Mouse (Mus musculus): ENCODE measurements around the gene Slc7a11. TPM values are rescaled to one million over a fixed set of nuclear protein-coding genes. Genes with fewer than 3 reads are reported as not detected.

Slc7a11 gene
- polyA plus RNA-seq, 1 experiment: 3.0 TPM

DNA sequence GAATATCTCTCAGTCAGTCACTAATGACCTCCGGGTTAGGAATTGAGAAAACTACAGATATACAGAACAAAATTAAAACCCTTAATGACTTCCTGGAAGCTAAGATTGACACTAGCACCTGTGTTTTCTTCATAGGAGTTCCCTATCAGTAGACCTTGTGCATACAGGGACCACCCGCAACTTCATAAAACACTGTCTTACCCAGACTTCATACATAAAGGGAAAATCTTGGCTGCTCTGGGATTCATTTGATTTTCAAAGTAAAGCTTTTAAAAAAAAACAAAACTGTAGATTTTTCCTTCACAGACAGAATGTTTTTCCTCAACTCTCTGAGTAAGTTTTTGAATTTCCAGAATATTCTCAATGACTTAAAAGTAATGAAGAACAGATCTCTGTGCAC lies 477.8 kb downstream of the Slc7a11 start:
- TF ChIP-seq CTCF (IDR thresholded peaks at IDR 0.05; ENCODE audit: control insufficient read depth, insufficient read depth, insufficient replicate concordance, low read depth, low read length) (no peak), POLR2A (IDR thresholded peaks at IDR 0.05; ENCODE audit: control insufficient read depth, low read depth, low read length) (no peak)
- Histone ChIP-seq H3K36me3 (ENCODE audit: control insufficient read depth, insufficient read depth, low read length) (no peaks in the 10 kb centered on the region), H3K27ac (ENCODE audit: control insufficient read depth, insufficient read depth, low read depth, low read length) (no peak overlapping the region), H3K4me3 (ENCODE audit: control insufficient read depth, low read depth, low read length) (no peak overlapping the region), H3K27me3 (ENCODE audit: control insufficient read depth, insufficient read depth, low read length) (no peaks in the 10 kb centered on the region), H3K4me1 (ENCODE audit: control insufficient read depth, insufficient read depth, low read length) (no peaks in the 10 kb centered on the region)

- no peak overlapping the region for H3K4me3 ChIP-seq (ENCODE audit: control insufficient read depth, low read depth, low read length)
- H3K27ac ChIP-seq (ENCODE audit: control insufficient read depth, insufficient read depth, low read depth, low read length): no peak overlapping the region
- no peaks in the 10 kb centered on the region for H3K4me1 ChIP-seq (ENCODE audit: control insufficient read depth, insufficient read depth, low read length)
- no peaks in the 10 kb centered on the region for H3K36me3 ChIP-seq (ENCODE audit: control insufficient read depth, insufficient read depth, low read length)
- H3K27me3 ChIP-seq (ENCODE audit: control insufficient read depth, insufficient read depth, low read length): no peaks in the 10 kb centered on the region
- no peak for TF ChIP-seq CTCF (IDR thresholded peaks at IDR 0.05; ENCODE audit: control insufficient read depth, insufficient read depth, insufficient replicate concordance, low read depth, low read length)
- no peak for TF ChIP-seq POLR2A (IDR thresholded peaks at IDR 0.05; ENCODE audit: control insufficient read depth, low read depth, low read length)
These were observed 482.8 kb downstream of the Slc7a11 start for GRCm38 (mm10) chr3:49960581-49960980.

- no peak overlapping the region for H3K4me3 ChIP-seq (ENCODE audit: control insufficient read depth, low read depth, low read length)
- H3K27me3 ChIP-seq (ENCODE audit: control insufficient read depth, insufficient read depth, low read length): no peaks in the 10 kb centered on the region
- no peaks in the 10 kb centered on the region for H3K4me1 ChIP-seq (ENCODE audit: control insufficient read depth, insufficient read depth, low read length)
- no peaks in the 10 kb centered on the region for H3K36me3 ChIP-seq (ENCODE audit: control insufficient read depth, insufficient read depth, low read length)
- H3K27ac ChIP-seq (ENCODE audit: control insufficient read depth, insufficient read depth, low read depth, low read length): no peak overlapping the region
- TF ChIP-seq CTCF (IDR thresholded peaks at IDR 0.05; ENCODE audit: control insufficient read depth, insufficient read depth, insufficient replicate concordance, low read depth, low read length) (no peak), POLR2A (IDR thresholded peaks at IDR 0.05; ENCODE audit: control insufficient read depth, low read depth, low read length) (no peak)
These were observed 496.6 kb downstream of the Slc7a11 start for GRCm38 (mm10) chr3:49946845-49947244.

GRCm38 (mm10) chr3:49944783-49945182 lies 498.6 kb downstream of the Slc7a11 start:
- no peak overlapping the region for H3K4me3 ChIP-seq (ENCODE audit: control insufficient read depth, low read depth, low read length)
- no peaks in the 10 kb centered on the region for H3K4me1 ChIP-seq (ENCODE audit: control insufficient read depth, insufficient read depth, low read length)
- no peak for TF ChIP-seq POLR2A (IDR thresholded peaks at IDR 0.05; ENCODE audit: control insufficient read depth, low read depth, low read length)
- TF ChIP-seq CTCF (IDR thresholded peaks at IDR 0.05; ENCODE audit: control insufficient read depth, insufficient read depth, insufficient replicate concordance, low read depth, low read length): no peak

DNA sequence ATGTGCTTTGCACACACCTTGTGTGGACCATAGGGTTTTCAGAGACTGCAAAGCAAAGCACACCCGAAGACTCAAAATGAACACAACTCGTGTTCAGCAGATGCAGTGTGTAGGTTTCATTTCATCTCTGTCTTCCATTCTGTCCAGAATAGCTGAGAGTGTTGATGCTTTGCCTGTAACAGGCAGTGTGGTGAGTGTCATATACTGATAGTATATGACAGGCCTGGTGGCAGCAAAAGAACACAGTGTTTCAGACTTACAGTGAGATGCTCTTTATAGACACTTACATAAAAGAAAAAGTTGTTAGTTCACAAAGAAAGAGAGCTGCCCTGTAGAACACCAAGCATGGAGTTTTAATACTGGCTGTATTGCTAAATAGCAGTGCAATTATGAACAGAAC lies 505.8 kb downstream of the Slc7a11 start:
- Histone ChIP-seq H3K4me3 (ENCODE audit: control insufficient read depth, low read depth, low read length) (no peak overlapping the region), H3K4me1 (ENCODE audit: control insufficient read depth, insufficient read depth, low read length) (no peaks in the 10 kb centered on the region), H3K27ac (ENCODE audit: control insufficient read depth, insufficient read depth, low read depth, low read length) (no peak overlapping the region), H3K27me3 (ENCODE audit: control insufficient read depth, insufficient read depth, low read length) (no peaks in the 10 kb centered on the region), H3K36me3 (ENCODE audit: control insufficient read depth, insufficient read depth, low read length) (no peaks in the 10 kb centered on the region)
- TF ChIP-seq POLR2A (IDR thresholded peaks at IDR 0.05; ENCODE audit: control insufficient read depth, low read depth, low read length) (no peak), CTCF (IDR thresholded peaks at IDR 0.05; ENCODE audit: control insufficient read depth, insufficient read depth, insufficient replicate concordance, low read depth, low read length) (no peak)

More at GRCm38 (mm10) chr3:49944783-49945182, 498.6 kb downstream of the Slc7a11 start:
- Histone ChIP-seq H3K36me3 (ENCODE audit: control insufficient read depth, insufficient read depth, low read length) (no peaks in the 10 kb centered on the region), H3K27me3 (ENCODE audit: control insufficient read depth, insufficient read depth, low read length) (no peaks in the 10 kb centered on the region), H3K27ac (ENCODE audit: control insufficient read depth, insufficient read depth, low read depth, low read length) (no peak overlapping the region)

DNA sequence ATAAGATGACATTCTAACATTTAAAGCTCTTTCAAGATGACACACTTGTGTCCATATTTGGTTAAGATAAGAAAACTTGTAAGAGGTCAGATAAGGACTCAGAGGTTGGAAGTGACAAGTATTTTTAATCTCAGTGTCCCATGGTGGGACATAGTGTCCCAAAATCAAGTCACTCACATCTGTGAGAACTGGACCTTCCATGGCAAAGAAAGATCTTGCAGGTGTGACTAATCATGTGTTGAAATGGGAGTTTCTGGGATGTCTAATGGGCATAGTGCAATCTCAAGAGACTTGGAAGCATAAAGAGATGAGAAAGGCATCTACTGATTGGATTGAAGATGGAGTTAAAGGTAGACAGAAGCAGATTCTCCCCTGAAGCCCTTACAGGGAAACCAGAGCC lies 513.9 kb downstream of the Slc7a11 start:
- no peaks in the 10 kb centered on the region for H3K4me1 ChIP-seq (ENCODE audit: control insufficient read depth, insufficient read depth, low read length)
- TF ChIP-seq CTCF (IDR thresholded peaks at IDR 0.05; ENCODE audit: control insufficient read depth, insufficient read depth, insufficient replicate concordance, low read depth, low read length) (no peak), POLR2A (IDR thresholded peaks at IDR 0.05; ENCODE audit: control insufficient read depth, low read depth, low read length) (no peak)
- H3K4me3 ChIP-seq (ENCODE audit: control insufficient read depth, low read depth, low read length): no peak overlapping the region
- no peaks in the 10 kb centered on the region for H3K36me3 ChIP-seq (ENCODE audit: control insufficient read depth, insufficient read depth, low read length)
- H3K27me3 ChIP-seq (ENCODE audit: control insufficient read depth, insufficient read depth, low read length): no peaks in the 10 kb centered on the region
- H3K27ac ChIP-seq (ENCODE audit: control insufficient read depth, insufficient read depth, low read depth, low read length): no peak overlapping the region

DNA sequence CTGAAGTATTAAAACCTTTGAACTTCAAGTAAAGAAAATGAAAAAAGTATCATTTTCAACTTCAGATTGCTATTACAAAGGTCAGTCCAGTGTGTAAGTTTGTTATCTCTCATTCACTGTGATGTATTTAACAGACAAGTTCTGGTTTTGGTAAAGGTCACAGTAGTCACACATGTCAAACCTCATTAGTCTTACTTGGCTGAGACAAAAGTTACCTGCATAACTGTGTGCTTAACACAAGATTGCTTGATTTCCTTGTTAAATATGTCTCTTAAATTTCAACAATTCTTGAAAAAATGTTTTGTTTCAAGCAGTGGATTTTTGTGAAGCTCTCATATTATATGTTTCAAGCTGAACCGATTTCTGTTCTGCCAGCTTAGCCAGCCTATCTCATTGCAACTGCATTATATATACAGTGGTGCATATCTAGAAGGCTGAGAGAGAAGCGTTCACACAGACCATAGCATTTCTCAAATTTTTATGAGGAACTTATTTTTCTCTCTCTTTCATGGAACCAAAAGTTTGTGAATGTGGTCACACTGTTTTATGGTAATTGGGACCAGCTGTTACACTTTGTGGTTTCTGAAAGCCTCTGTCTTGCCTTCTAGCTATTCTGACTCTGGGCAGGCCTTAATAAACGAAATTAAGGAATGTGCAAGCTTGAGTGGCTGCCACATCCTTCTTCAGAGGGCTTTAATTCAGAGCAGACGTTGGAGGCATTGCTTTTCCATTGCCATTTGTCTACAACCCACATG lies 514.7 kb downstream of the Slc7a11 start:
- Histone ChIP-seq H3K27me3 (ENCODE audit: control insufficient read depth, insufficient read depth, low read length) (no peaks in the 10 kb centered on the region), H3K4me3 (ENCODE audit: control insufficient read depth, low read depth, low read length) (no peak overlapping the region), H3K4me1 (ENCODE audit: control insufficient read depth, insufficient read depth, low read length) (no peaks in the 10 kb centered on the region), H3K27ac (ENCODE audit: control insufficient read depth, insufficient read depth, low read depth, low read length) (no peak overlapping the region), H3K36me3 (ENCODE audit: control insufficient read depth, insufficient read depth, low read length) (no peaks in the 10 kb centered on the region)
- TF ChIP-seq CTCF (IDR thresholded peaks at IDR 0.05; ENCODE audit: control insufficient read depth, insufficient read depth, insufficient replicate concordance, low read depth, low read length): no peak
- TF ChIP-seq POLR2A (IDR thresholded peaks at IDR 0.05; ENCODE audit: control insufficient read depth, low read depth, low read length): no peak

Measured in testis, adult 2 months (tissue).